Mouse (Mus musculus): ENCODE data around the gene Dlg2. TPM values are rescaled to one million over a fixed set of nuclear protein-coding genes. Genes with fewer than 3 reads are reported as not detected.

Gene Dlg2
- total RNA-seq, 2 experiments from 2014 or later: 0.60 to 1.2 TPM

DNA sequence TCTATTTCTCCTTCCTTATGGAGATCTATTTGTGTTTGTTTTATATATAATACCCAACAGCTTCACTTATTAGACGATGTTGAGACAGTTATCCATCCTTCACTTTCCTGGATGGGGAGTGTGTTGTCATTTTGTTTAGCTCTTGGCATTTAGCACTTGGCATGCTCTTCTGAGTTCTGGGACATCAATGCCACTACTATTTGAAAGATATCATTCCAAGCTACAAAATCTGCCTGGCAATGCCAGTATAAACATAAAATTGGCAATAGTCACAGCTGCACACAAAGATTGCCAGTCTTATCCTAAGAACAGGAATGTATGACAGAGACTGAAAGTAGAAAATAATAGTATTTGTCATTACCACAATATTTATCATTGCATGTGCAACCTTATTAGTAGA, 735.8 kb downstream of the Dlg2 start:
- no peak for ATAC-seq (replicated peaks; ENCODE audit: low FRiP score, poor library complexity, severe bottlenecking)

DNA sequence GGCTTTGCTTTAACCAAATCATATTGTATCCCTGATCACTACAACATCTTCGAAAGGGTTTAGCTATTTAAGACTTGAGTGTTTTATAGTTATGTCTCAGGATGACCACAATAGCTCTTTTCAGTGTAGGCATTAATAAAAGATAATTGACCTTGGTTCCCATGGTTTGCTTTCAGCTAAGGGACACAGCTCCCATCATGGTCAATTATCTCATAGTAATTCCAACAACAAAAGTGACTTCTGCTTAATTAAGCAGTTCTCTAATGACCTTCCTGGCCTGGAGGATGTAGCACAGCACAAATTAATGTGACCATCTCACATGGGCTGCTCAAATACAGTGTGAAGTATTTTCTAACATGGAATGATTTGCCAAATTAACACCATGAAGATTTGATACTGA, 738.4 kb downstream of the Dlg2 start:
- no peak for ATAC-seq (replicated peaks; ENCODE audit: low FRiP score, poor library complexity, severe bottlenecking)

DNA sequence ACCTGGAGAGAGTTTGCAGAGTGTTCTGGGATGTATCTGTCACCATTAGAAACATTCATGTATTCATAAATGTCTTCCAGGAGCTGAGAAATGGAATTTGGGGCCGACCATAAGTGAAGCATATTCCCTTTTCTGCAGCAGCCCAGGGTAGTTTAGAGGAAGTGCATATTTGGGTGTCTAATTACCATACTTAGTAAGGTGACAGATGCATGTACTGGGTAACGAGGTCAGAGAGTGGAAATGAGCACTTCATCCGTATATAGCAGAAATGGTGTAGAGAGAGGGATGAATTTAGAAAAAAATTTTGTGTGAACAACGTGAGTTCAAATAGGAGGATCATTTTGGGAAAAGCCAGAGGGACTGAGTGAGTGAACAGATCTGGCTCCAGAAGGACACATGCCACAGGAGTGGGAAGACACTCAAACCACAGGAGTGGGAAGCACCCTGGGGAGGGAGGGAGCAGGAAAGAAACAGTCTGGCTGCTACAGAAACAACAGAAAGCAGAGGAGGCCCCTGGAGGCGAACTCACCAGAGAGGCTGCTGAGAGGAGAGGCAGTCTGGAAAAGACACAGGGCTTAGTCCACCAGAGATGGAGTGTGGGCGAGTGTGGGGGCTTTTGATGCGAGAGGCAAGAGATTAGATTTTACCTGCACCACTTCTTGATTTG, 742.0 kb downstream of the Dlg2 start:
- no peak for ATAC-seq (replicated peaks; ENCODE audit: low FRiP score, poor library complexity, severe bottlenecking)

DNA sequence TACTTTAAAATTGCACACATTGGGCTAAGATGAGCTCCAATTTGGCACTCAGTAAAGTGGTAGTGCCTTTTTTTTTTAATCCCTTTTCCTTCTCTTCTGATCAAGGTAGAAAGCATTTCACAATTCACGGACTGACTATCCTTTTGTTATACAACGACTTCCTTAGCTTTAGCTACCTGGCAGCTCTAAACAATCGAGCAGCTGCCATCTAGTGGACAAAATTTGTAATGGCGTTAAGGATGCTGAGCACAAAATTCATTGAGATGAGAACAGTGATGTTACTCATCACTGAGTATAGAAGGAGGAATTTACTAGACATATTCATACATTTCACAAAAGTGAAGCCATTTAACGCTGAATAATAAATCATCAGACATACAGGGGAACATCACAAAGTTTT, 750.0 kb downstream of the Dlg2 start:
- ATAC-seq (replicated peaks; ENCODE audit: low FRiP score, poor library complexity, severe bottlenecking): no peak

DNA sequence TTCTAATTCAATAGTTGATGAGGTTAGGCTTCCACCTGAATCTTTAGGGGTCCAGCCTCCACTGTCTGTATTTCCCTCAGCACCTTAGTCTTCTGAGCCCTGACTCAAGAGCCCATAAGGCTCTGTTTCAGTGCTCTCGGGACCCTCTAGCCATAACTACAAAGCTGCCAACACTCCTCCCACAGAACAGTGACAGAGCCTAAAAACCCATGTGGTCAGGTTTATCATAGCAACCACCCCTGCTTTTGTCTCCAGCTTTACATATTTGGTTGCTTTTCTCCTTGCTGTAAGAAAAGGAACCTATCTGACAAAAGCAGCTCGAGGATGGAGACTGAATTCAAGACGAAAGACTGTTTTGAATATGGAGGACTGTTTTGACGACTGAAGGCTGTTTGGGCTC, 765.2 kb downstream of the Dlg2 start:
- no peak for ATAC-seq (replicated peaks; ENCODE audit: low FRiP score, poor library complexity, severe bottlenecking)

DNA sequence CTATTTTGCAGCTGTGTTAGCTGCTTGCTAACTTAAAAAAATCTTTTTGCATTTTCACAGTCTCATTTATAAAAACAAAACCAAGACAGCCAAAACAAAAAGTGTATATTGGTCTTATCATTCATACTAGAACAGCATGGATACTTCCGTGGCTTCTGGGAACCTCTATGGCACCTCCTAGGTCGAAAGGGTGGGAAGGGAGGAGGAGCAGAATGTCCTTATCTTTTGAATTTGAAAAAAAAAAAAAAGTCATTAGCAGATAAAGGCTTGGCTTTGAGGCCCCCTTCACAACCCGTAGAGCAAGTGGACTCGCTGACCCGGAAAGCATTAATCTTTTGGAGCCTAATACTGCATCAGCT, 785.2 kb downstream of the Dlg2 start:
- no peak for ATAC-seq (replicated peaks; ENCODE audit: low FRiP score, poor library complexity, severe bottlenecking)

DNA sequence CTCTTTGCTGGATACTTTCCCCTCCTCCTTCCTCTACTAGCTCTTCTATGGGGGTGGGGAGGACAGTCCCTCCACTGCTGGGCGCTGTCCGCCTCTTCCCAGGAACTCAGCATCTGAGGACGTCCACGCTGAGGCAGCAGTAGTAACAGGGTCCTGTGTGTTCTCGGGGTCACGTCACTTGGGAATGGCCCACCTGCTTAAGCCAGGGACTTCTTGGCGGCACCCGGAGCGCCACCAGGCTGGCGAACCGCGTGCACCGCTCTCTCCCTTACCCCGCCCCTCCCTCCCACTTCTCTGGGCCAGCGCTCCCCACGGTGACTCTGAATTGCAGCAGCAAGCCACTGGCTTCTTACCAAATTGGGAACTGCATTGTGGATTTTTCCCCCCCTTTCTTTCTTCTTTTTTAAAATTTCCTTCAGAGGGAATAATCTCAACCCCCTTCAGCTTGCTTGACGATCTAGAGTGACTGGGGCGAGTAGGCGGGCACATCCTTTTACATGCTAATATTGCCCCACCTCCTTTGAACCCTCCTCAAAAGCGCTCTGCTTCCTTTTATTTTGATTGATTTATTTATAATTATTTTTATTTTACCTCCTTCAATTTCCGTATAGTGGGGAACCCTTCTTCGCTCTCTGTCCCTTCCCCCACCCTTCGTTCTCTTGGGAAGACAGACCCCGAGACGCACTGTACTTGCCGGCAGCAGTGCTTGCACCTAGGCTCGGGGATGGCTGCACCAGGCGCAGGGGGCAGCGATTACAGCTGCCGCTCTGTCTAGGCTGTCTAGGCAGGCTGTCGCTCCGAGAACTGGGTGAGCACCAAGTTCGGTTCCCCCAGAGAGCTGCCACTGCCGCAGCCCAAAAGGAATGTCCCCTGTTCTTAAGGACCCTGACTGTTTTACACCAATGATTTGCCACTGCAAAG, 785.8 kb downstream of the Dlg2 start:
- no peak for ATAC-seq (replicated peaks; ENCODE audit: low FRiP score, poor library complexity, severe bottlenecking)

DNA sequence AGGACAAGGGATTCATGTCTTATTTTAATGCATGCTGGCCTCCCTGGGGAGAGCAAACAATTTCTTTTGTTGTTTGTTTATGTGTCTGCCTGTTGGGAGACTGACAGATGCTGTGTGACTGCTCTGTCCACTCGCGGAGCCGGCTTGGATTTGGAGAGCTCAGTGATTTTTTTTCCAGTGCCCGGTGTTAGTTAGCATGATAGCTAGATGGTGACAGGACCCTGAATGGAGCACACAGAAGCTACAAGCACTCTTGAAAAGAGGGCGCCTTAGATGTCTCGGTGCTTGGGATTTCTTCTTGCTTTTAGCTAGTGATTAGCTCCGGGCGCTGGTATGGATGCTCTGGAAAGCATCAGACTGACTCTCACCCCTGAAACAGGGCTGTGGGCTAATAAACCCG, 786.5 kb downstream of the Dlg2 start:
- no peak for ATAC-seq (replicated peaks; ENCODE audit: low FRiP score, poor library complexity, severe bottlenecking)

DNA sequence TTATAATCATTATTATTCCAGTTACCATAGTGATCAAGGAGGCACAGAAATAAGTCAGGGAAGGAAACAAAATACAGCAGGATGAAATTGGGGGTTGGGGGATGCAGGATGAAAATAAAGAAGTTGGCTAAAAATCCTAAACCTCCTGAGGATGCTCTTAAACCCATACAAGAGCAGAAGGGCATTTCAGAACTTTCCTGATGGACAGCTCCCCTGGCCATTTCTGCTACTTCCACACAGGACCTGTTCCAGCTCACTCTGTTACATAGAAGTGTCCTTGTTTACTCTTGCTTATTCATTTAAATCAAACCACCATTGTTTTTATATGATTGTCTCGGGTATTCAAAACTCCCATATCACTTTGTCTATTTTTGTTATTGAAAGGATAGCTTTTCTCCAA, 791.3 kb downstream of the Dlg2 start:
- ATAC-seq (replicated peaks; ENCODE audit: low FRiP score, poor library complexity, severe bottlenecking): no peak

DNA sequence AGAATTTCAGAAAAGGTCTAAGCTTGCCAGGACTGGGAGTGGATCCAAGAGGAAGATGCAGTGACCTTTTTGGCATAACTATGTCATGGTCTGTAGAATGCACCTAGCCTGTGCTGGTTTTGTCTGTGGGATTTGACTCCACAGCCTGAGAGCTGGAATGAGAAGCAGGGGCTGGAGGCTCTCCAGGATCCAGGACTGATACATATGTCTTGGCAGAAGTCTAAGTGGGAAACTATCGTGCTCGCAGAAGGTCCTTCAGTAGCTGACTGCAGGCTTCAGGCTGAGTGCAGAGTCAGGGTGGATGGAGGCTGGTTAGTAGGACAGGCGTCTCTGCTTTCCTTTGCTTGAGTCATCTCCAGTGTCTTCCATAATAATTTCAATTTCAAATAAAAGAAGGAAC, 807.7 kb downstream of the Dlg2 start:
- no peak for ATAC-seq (replicated peaks; ENCODE audit: low FRiP score, poor library complexity, severe bottlenecking)

DNA sequence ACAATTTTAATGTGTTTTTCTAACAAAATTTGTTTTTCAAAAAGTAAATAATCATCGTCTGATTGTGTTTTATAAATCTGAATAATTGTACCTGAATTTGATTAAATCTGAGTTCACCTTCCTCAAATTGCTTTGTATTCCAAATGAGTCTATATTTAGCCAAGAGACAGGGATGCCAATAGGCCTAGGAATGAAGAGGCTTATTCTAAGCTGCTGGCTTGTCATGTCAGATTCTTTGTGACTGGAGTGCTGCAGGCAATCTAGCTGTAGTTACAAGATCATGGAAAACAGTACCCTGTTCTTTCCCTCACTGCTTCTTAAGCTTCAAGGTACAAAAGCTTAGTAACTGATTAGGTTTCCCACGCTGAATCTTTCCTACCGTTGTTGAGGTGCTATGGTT, 811.9 kb downstream of the Dlg2 start:
- ATAC-seq (replicated peaks; ENCODE audit: low FRiP score, poor library complexity, severe bottlenecking): no peak

DNA sequence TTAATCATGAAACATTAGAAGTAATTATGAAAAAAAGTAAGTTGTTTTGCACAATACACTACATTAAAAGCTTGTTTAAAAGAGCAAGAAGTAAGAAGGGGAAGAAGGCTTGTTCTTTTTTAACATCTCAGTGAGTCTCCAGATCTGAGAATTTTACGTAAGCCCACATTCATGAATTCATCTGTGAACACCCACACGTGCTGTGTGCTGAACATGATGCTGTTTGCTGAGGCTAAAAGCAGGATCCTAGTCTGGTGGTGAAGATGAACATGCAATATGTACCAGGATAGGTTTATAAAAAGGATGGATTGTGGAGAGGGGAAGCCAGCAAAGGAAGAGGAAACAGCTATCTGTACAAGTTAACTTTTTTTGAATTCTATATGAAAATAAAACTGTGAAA, 819.7 kb downstream of the Dlg2 start:
- ATAC-seq (replicated peaks; ENCODE audit: low FRiP score, poor library complexity, severe bottlenecking): no peak

DNA sequence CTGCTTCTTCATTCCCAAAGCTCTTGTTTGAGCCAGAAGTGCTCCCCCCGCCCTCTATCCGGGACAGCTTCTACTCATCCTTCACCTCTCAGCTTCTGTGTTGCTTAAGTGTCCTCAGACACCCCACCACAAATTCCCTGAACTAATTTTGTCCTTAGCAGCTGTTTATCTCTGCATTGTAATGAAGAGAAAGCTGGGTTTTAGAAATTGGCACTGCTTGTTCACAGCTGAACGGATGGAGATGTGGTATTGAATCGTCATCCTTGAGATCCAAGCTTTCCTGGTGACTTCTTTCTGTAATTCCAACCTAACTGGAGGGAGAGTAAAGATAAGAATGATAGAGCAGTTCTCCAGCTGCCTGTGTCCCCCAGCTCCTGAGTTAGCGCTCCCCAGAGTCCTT, 834.7 kb downstream of the Dlg2 start:
- ATAC-seq (replicated peaks; ENCODE audit: low FRiP score, poor library complexity, severe bottlenecking): no peak

DNA sequence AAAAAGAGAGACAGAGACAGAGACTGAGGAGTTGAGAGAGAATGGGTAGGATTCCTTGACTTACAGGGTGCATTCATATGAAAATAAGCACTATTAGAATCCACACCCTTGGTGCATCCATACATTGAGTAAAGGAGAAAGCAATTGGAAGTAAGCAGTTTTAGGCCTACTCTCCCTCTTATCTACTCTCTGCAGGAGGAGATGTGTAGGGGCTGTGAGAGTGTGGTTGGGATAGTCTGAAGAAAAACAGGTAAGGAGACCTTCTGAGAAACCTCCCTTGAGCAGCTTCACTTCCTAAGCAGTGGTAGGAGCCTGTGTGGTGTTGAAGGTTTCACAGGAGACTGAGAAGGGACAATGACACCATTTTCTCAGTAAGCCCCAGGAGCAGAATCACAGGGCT, 868.6 kb downstream of the Dlg2 start:
- ATAC-seq (replicated peaks; ENCODE audit: low FRiP score, poor library complexity, severe bottlenecking): no peak

DNA sequence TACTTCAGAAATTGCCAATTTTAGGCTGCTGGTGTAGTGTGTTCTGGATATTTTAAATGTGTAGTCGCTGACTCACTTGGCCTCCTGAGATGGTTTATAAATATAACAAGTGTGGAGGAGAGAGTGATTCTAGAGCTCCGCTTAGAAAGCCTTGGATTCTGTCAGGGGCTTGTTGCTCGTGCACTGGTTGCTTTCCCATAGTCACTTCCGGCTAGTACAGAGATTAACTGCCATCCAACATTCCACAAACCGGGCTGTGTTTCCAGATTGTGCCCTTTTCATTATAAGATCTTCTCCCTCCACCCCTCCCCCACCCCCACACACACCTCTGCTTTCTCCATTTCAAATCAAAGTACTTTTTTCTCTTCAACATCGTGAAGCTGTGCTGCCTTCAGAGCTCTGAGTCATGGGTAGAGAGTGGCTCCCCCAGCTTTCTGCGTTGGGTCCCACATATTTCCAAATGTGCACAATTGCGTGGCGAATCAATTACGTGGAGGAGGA, 893.4 kb downstream of the Dlg2 start:
- ATAC-seq (replicated peaks; ENCODE audit: low FRiP score, poor library complexity, severe bottlenecking): no peak

DNA sequence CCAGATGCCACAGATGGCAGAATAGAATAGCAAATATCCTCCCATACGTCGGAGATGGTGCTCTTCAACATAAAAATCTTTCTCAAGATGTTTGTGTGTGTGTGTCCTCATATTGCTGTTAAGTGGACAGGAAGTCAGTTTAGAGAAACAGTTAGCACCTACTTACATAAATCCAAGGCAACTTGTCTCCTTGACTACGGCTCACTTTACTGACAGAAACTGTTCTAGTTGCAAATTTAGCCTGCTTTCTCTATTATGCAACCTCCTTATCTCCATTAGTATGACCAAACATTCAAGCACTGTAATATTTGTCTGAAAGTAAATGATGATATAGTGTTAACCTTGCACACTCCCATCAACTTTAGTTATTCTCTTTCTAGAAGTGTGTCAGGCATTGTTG, 905.8 kb downstream of the Dlg2 start:
- ATAC-seq (replicated peaks; ENCODE audit: low FRiP score, poor library complexity, severe bottlenecking): no peak

DNA sequence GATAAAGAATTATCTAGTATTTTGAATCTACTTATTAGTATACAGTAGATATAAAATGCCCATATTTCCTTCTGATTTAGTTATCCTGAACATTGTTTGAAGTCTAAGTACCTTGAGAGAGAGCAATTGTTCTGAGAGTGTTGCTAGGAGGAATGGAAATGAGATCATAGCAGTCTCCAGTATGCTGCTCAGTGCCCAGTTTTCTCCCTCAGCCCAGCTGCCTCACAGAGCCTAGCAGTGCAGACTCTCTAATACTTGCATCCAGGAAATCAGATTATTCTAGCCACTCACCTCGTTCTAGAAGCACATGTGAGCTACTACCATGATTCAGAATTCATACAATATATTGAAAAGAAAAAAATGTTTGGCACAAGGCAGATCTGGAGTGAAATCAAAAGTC, 907.4 kb downstream of the Dlg2 start:
- ATAC-seq (replicated peaks; ENCODE audit: low FRiP score, poor library complexity, severe bottlenecking): no peak

DNA sequence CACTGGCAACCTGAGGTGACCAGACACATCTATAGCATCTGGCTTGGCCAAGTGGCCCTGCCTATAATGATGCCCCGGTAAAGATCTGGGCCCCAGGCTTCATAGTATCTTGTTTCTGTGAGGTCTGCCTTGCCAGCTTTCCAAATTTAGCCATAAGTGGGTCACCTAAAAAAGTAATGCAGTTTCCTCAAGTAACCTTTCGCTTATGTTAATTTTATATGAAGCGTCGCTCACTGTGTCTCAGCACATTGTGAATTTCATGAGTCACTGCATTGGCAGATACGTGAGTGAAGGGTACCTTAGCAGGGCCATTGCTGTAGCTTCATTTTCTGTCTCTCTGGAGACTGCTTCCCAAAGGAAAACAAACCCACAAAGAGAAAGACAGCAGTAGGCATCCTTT, 912.8 kb downstream of the Dlg2 start:
- no peak for ATAC-seq (replicated peaks; ENCODE audit: low FRiP score, poor library complexity, severe bottlenecking)

DNA sequence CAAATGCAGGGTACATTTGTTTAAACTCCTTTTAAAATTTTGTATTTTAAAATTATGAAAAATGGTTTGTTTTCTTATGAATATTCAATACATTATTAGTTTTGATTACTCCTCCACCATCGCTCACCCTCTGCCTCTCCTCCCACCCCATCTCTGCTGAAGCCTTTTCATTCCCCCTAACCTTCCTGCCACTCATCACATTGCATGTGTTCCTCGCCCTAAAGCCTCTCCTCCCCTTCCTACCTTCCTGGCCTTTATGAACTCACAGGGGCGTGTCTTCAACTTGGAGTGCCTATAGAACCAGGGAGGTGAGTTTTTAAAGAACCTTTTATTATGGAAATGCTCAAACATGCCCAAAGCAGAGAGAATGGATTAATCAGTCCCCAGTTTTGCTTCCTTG, 921.4 kb downstream of the Dlg2 start:
- no peak for ATAC-seq (replicated peaks; ENCODE audit: low FRiP score, poor library complexity, severe bottlenecking)

DNA sequence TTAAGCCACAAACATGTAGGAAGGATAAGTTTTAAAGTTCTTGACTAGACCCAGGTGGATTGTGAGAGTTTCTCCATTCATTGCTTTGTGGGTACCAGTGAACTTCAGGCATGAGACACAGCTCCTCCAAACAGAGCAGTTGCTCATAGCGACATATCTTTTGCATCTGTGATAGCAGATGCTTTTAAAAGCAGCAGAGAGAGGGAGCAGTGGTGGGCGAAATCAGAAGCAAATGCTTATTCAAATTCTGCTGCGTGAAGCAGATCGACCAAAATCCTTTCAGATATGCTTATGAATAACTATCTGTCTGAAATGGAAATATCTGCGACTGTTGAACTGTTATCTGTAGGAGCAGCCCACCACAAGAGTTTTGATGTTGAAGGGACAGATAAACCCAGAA, 935.6 kb downstream of the Dlg2 start:
- ATAC-seq (replicated peaks; ENCODE audit: low FRiP score, poor library complexity, severe bottlenecking): no peak

DNA sequence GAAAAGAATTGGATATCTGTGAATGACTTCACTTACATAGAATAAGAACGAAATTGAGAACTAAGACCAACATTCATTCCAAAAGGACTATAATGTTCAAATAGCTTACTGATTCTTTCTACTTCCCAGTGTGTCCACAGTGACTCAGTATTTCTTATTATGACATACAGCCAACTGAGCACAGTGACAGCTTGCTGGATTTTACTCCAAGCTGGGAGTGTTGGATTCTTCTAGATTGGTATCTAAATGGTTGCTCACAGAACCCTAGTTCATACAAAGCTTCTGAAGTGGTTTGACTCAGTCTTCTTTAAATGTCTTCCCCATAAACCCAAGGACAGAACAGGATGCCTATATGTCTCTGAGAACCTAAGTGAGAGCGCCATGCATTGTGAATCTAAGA, 937.7 kb downstream of the Dlg2 start:
- ATAC-seq (replicated peaks; ENCODE audit: low FRiP score, poor library complexity, severe bottlenecking): no peak
